Mouse (Mus musculus): ENCODE measurements at regions not wholly inside any gene's neighbourhood (a gene's known extent, or its start where the extent isn't known, plus 50 kb on each side); places are given as distances from the start of the nearest gene placed in this dataset.

- no peak for ATAC-seq (replicated peaks)
- H3K9me3 ChIP-seq = no peaks in the 10 kb centered on the region
- no peak overlapping the region for H3K4me2 ChIP-seq (replicated peaks)
- H3K4me3 ChIP-seq = no peak overlapping the region
- H3K27me3 ChIP-seq = no peaks in the 10 kb centered on the region
- no peaks in the 10 kb centered on the region for H3K4me1 ChIP-seq
- H3K36me3 ChIP-seq = no peaks in the 10 kb centered on the region
- no peak overlapping the region for H3K9ac ChIP-seq (replicated peaks)
- no peak overlapping the region for H3K27ac ChIP-seq (replicated peaks)
Observed at GRCm38 (mm10) chr16:28018311-28018710, 629.6 kb downstream of the Ccdc50 start.

- H3K4me2 ChIP-seq (replicated peaks) = no peak overlapping the region
- 23% methylated on average over 2 of the region's 2 CpGs for WGBS
- H3K36me3 ChIP-seq = no peaks in the 10 kb centered on the region
- no peak overlapping the region for H3K27ac ChIP-seq (replicated peaks)
- no peak for ATAC-seq (replicated peaks)
- no peak overlapping the region for H3K4me3 ChIP-seq
- no peak overlapping the region for H3K9ac ChIP-seq (replicated peaks)
- no peaks in the 10 kb centered on the region for H3K4me1 ChIP-seq
- H3K27me3 ChIP-seq = no peaks in the 10 kb centered on the region
- no peaks in the 10 kb centered on the region for H3K9me3 ChIP-seq
Observed at GRCm38 (mm10) chr16:28038954-28039353, 650.3 kb downstream of the Ccdc50 start.

- Histone ChIP-seq H3K27me3 (no peaks in the 10 kb centered on the region), H3K36me3 (no peaks in the 10 kb centered on the region), H3K4me1 (no peaks in the 10 kb centered on the region), H3K4me3 (no peak overlapping the region), H3K27ac (replicated peaks) (no peak overlapping the region), H3K9ac (replicated peaks) (no peak overlapping the region), H3K4me2 (replicated peaks) (no peak overlapping the region), H3K9me3 (no peaks in the 10 kb centered on the region)
- 48% methylated on average over 2 of the region's 2 CpGs for WGBS
- ATAC-seq (replicated peaks) = no peak
Observed at GRCm38 (mm10) chr16:28043046-28043445, 654.4 kb downstream of the Ccdc50 start.

GRCm38 (mm10) chr16:28064785-28065301 is 676.2 kb downstream of the Ccdc50 start:
- H3K36me3 ChIP-seq = no peaks in the 10 kb centered on the region
- no peak overlapping the region for H3K4me2 ChIP-seq (replicated peaks)
- no peaks in the 10 kb centered on the region for H3K4me1 ChIP-seq
- H3K27ac ChIP-seq (replicated peaks) = 0 out of 2 replicates have a peak overlapping the region, but pooled peaks have one; percentile 6
- no peak overlapping the region for H3K4me3 ChIP-seq
- no peaks in the 10 kb centered on the region for H3K9me3 ChIP-seq
- H3K27me3 ChIP-seq = no peaks in the 10 kb centered on the region
- no peak overlapping the region for H3K9ac ChIP-seq (replicated peaks)
- ATAC-seq (replicated peaks) = no peak
- WGBS = 55% methylated on average over 5 of the region's 5 CpGs

- Histone ChIP-seq H3K36me3 (no peaks in the 10 kb centered on the region), H3K9me3 (no peaks in the 10 kb centered on the region), H3K27me3 (no peaks in the 10 kb centered on the region), H3K27ac (replicated peaks) (no peak overlapping the region), H3K4me3 (no peak overlapping the region), H3K9ac (replicated peaks) (no peak overlapping the region), H3K4me1 (no peaks in the 10 kb centered on the region), H3K4me2 (replicated peaks) (no peak overlapping the region)
- WGBS = 22% methylated on average over 7 of the region's 7 CpGs
- ATAC-seq (replicated peaks) = peak; percentile 75
Observed at GRCm38 (mm10) chr16:28082891-28083649, 669.8 kb downstream of the Fgf12 start.

- Histone ChIP-seq H3K9ac (replicated peaks) (no peak overlapping the region), H3K4me2 (replicated peaks) (no peak overlapping the region), H3K9me3 (no peaks in the 10 kb centered on the region), H3K27me3 (no peaks in the 10 kb centered on the region), H3K4me3 (no peak overlapping the region), H3K36me3 (no peaks in the 10 kb centered on the region), H3K27ac (replicated peaks) (0 out of 2 replicates have a peak overlapping the region, but pooled peaks have one; percentile 24), H3K4me1 (peaks cover 6% of the 10 kb centered on the region; the same call in 1 of the 2 replicates)
- ATAC-seq (replicated peaks) = peak; percentile 68
- 16% methylated on average over 6 of the region's 6 CpGs for WGBS
Observed at GRCm38 (mm10) chr16:28089489-28090134, 663.3 kb downstream of the Fgf12 start.

GRCm38 (mm10) chr16:28104255-28105076 is 648.4 kb downstream of the Fgf12 start:
- ATAC-seq (replicated peaks) = peak; percentile 55
- no peaks in the 10 kb centered on the region for H3K36me3 ChIP-seq
- no peak overlapping the region for H3K9ac ChIP-seq (replicated peaks)
- no peak overlapping the region for H3K4me2 ChIP-seq (replicated peaks)
- peak overlapping the region; percentile 50 for H3K27ac ChIP-seq (replicated peaks)
- WGBS = 39% methylated on average over 9 of the region's 9 CpGs
- peaks cover 21% of the 10 kb centered on the region for H3K4me1 ChIP-seq
- H3K4me3 ChIP-seq = no peak overlapping the region
- no peaks in the 10 kb centered on the region for H3K27me3 ChIP-seq
- H3K9me3 ChIP-seq = no peaks in the 10 kb centered on the region

GRCm38 (mm10) chr16:28105085-28105484 is 647.8 kb downstream of the Fgf12 start:
- Histone ChIP-seq H3K4me2 (replicated peaks) (no peak overlapping the region), H3K4me3 (no peak overlapping the region), H3K36me3 (no peaks in the 10 kb centered on the region), H3K9me3 (no peaks in the 10 kb centered on the region), H3K4me1 (peaks cover 25% of the 10 kb centered on the region), H3K27me3 (no peaks in the 10 kb centered on the region), H3K27ac (replicated peaks) (peak overlapping the region; percentile 50), H3K9ac (replicated peaks) (no peak overlapping the region)
- peak; percentile 36 for ATAC-seq (replicated peaks)
- 78% methylated on average over 7 of the region's 7 CpGs for WGBS

- H3K36me3 ChIP-seq = no peaks in the 10 kb centered on the region
- 15% methylated on average over 7 of the region's 7 CpGs for WGBS
- H3K4me1 ChIP-seq = peaks cover 26% of the 10 kb centered on the region
- no peak overlapping the region for H3K9ac ChIP-seq (replicated peaks)
- H3K27ac ChIP-seq (replicated peaks) = peak overlapping the region; percentile 37; the same call in 1 of the 2 replicates
- no peaks in the 10 kb centered on the region for H3K27me3 ChIP-seq
- H3K4me3 ChIP-seq = no peak overlapping the region
- H3K4me2 ChIP-seq (replicated peaks) = no peak overlapping the region
- ATAC-seq (replicated peaks) = no peak; the same call in 1 of the 2 replicates
- no peaks in the 10 kb centered on the region for H3K9me3 ChIP-seq
Observed at GRCm38 (mm10) chr16:28105866-28106265, 647.0 kb downstream of the Fgf12 start.

- ATAC-seq (replicated peaks) = 0 out of 2 replicates have a peak, but pooled peaks have one; percentile 47
- Histone ChIP-seq H3K4me2 (replicated peaks) (no peak overlapping the region), H3K4me3 (no peak overlapping the region), H3K36me3 (no peaks in the 10 kb centered on the region), H3K9me3 (no peaks in the 10 kb centered on the region), H3K4me1 (peaks cover 19% of the 10 kb centered on the region), H3K27ac (replicated peaks) (peak overlapping the region; percentile 62), H3K9ac (replicated peaks) (no peak overlapping the region), H3K27me3 (no peaks in the 10 kb centered on the region)
- 33% methylated on average over 1 of the region's 1 CpGs for WGBS
Observed at GRCm38 (mm10) chr16:28109771-28110170, 643.1 kb downstream of the Fgf12 start.

All from forebrain, embryonic 15.5 days (tissue).